Mouse (Mus musculus) heart, postnatal 0 days (tissue): ENCODE results near the gene Psmb10. TPM values are rescaled to one million over a fixed set of nuclear protein-coding genes. Genes with fewer than 3 reads are reported as not detected.

Experiments
- ATAC-seq: fragments of 200-750 bp; cut with Nextera tagmentation; 2 replicates; pipeline ENCODE4 v1.8.0; 2017; ENCODE audit warnings: low read depth, moderate number of reproducible peaks, moderate library complexity; ENCODE audit not compliant: insufficient read depth
- DNase-seq: peaks from one replicate; pipeline ENCODE4 v3.0.0-alpha.2; 2016; ENCODE audit warnings: low spot score
- H3K27ac ChIP-seq: fragments of 300-500 bp; sonication (generic); 2 replicates; pipeline ENCODE4 v1.5.1; 2014; ENCODE audit warnings: low read depth, mild to moderate bottlenecking
- H3K27me3 ChIP-seq: fragments of 300-500 bp; sonication (generic); 2 replicates; pipeline ENCODE4 v1.6.1; 2014; ENCODE audit warnings: low read length, mixed read lengths; ENCODE audit not compliant: control insufficient read depth, insufficient read depth
- H3K36me3 ChIP-seq: fragments of 300-500 bp; sonication (generic); replicated peaks from 2 replicates; pipeline ENCODE4 v1.6.1; 2014; ENCODE audit warnings: low read length, mixed read lengths; ENCODE audit not compliant: control insufficient read depth, insufficient read depth
- H3K4me1 ChIP-seq: fragments of 300-500 bp; sonication (generic); 2 replicates; pipeline ENCODE4 v1.6.1; 2014; ENCODE audit warnings: antibody characterized with exemption; ENCODE audit not compliant: control insufficient read depth, insufficient read depth
- H3K4me2 ChIP-seq: fragments of 300-500 bp; sonication (generic); 2 replicates; pipeline ENCODE4 v1.6.1; 2014; ENCODE audit warnings: low read depth, mild to moderate bottlenecking, low read length, moderate library complexity
- H3K4me3 ChIP-seq: fragments of 300-500 bp; sonication (generic); 2 replicates; pipeline ENCODE4 v1.5.1; 2014; ENCODE audit warnings: low read depth, low read length
- H3K9ac ChIP-seq: fragments of 300-500 bp; sonication (generic); replicated peaks from 2 replicates; pipeline ENCODE4 v1.6.1; 2014; ENCODE audit warnings: low read depth, low read length, mixed read lengths
- H3K9me3 ChIP-seq: fragments of 300-500 bp; sonication (generic); replicated peaks from 2 replicates; pipeline ENCODE4 v1.6.1; 2016; ENCODE audit warnings: low read length; ENCODE audit not compliant: control insufficient read depth
- CTCF ChIP-seq: IDR thresholded peaks from 2 replicates; pipeline ENCODE4 v1.5.1; 2016; ENCODE audit warnings: antibody characterized with exemption, control low read depth, low read depth
- EP300 ChIP-seq: IDR thresholded peaks from 2 replicates; pipeline ENCODE4 v1.6.1; 2016; ENCODE audit warnings: antibody characterized with exemption, low read depth
- WGBS: fragments of 180-500 bp; shearing (Covaris S2); extraction: QIAGEN DNeasy Blood & Tissue Kit; methylation state at CpG from one replicate; pipeline ENCODE4 v1.1.7; 2014; 5-methylcytosine and 5-hydroxymethylcytosine counted together
- microRNA-seq: library from miRNA; unstranded; fragments of <30 nt; microRNA quantifications from one replicate; pipeline ENCODE4, GENCODE M21; 2016
- polyA plus RNA-seq: library from polyadenylated mRNA; unstranded; fragments of >200 nt; fragmentation: Nextera tagmentation; extraction: Ambion mirVana; gene quantifications from 2 replicates; pipeline ENCODE4 v1.2.1, GENCODE M21; 2015
- total RNA-seq: library from RNA; depleted of rRNA; stranded (reverse); fragments of >200 nt; gene quantifications from 2 replicates; pipeline ENCODE4 v1.2.3, GENCODE M21; 2014; ENCODE audit warnings: low replicate concordance; rRNA removed

The Psmb10 gene
- total and polyA plus RNA-seq, 2 experiments from 2014 or later: 87.4 to 95.3 TPM

- no peak overlapping the region for H3K27ac ChIP-seq
- 97% methylated on average over 12 of the region's 12 CpGs for WGBS
Observed at GRCm38 (mm10) chr8:105889756-105890465, 48.3 kb downstream of the Psmb10 start.

More at GRCm38 (mm10) chr8:105889756-105890465, 48.3 kb downstream of the Psmb10 start:
- no peak for ATAC-seq
- Histone ChIP-seq H3K4me1 (no peaks in the 10 kb centered on the region), H3K4me2 (no peak overlapping the region), H3K9me3 (no peaks in the 10 kb centered on the region), H3K9ac (no peak overlapping the region), H3K27me3 (no peaks in the 10 kb centered on the region), H3K36me3 (peaks cover 79% of the 10 kb centered on the region), H3K4me3 (no peak overlapping the region)
- no peak for TF ChIP-seq CTCF
- no peak for TF ChIP-seq EP300
- no peak for DNase-seq

Small RNA genes lying within 50 kb of the gene (microRNA-seq; reads per million reads assigned to microRNA genes)
- not detected for gene Mir7074

Other genes starting within 250 kb of the Psmb10 start
- 8.7 and 12.8 TPM in 2 replicates for gene Acd, start 237.3 kb downstream of the Psmb10 start, total RNA-seq
- gene Acd, start 237.3 kb downstream of the Psmb10 start, polyA plus RNA-seq: 29.1 and 32.1 TPM in 2 replicates
- gene Pard6a, start 237.3 kb downstream of the Psmb10 start, total RNA-seq: 14.0 and 15.5 TPM in 2 replicates
- 16.7 and 18.5 TPM in 2 replicates for gene Pard6a, start 237.3 kb downstream of the Psmb10 start, polyA plus RNA-seq
- not detected in 2 replicates for gene 4933405L10Rik, start 230.8 kb downstream of the Psmb10 start, total RNA-seq
- not detected in 2 replicates for gene 4933405L10Rik, start 230.8 kb downstream of the Psmb10 start, polyA plus RNA-seq
- gene Enkd1, start 230.2 kb downstream of the Psmb10 start, total RNA-seq: 1.1 and 11.1 TPM in 2 replicates
- 4.0 and 5.9 TPM in 2 replicates for gene Enkd1, start 230.2 kb downstream of the Psmb10 start, polyA plus RNA-seq
- gene Gfod2, start 179.8 kb downstream of the Psmb10 start, total RNA-seq: 2.4 and 5.8 TPM in 2 replicates
- gene Gfod2, start 179.8 kb downstream of the Psmb10 start, polyA plus RNA-seq: 6.5 and 6.6 TPM in 2 replicates
- gene Ranbp10, start 111.1 kb downstream of the Psmb10 start, total RNA-seq: 8.7 and 10.5 TPM in 2 replicates
- 6.1 and 6.7 TPM in 2 replicates for gene Ranbp10, start 111.1 kb downstream of the Psmb10 start, polyA plus RNA-seq
- gene Tsnaxip1, start 110.7 kb downstream of the Psmb10 start, total RNA-seq: not detected in 2 replicates
- 0.30 TPM in 1 of 2 replicates, not detected in the other for gene Tsnaxip1, start 110.7 kb downstream of the Psmb10 start, polyA plus RNA-seq
- gene Cenpt, start 85.2 kb downstream of the Psmb10 start, total RNA-seq: 28.3 and 32.2 TPM in 2 replicates
- gene Cenpt, start 85.2 kb downstream of the Psmb10 start, polyA plus RNA-seq: 11.5 and 12.9 TPM in 2 replicates
- gene Thap11, start 83.3 kb downstream of the Psmb10 start, total RNA-seq: 59.5 and 81.1 TPM in 2 replicates
- 35.5 and 36.6 TPM in 2 replicates for gene Thap11, start 83.3 kb downstream of the Psmb10 start, polyA plus RNA-seq
- gene Nutf2, start 77.9 kb downstream of the Psmb10 start, total RNA-seq: 19.4 and 38.0 TPM in 2 replicates
- gene Nutf2, start 77.9 kb downstream of the Psmb10 start, polyA plus RNA-seq: 135 and 147 TPM in 2 replicates
- gene Edc4, start 57.6 kb downstream of the Psmb10 start, total RNA-seq: 44.3 and 44.9 TPM in 2 replicates
- gene Edc4, start 57.6 kb downstream of the Psmb10 start, polyA plus RNA-seq: 15.1 and 18.1 TPM in 2 replicates
- gene Nrn1l, start 44.9 kb downstream of the Psmb10 start, total RNA-seq: not detected in 2 replicates
- 0.94 and 1.3 TPM in 2 replicates for gene Nrn1l, start 44.9 kb downstream of the Psmb10 start, polyA plus RNA-seq
- 44.2 and 52.4 TPM in 2 replicates for gene Pskh1, start 38.0 kb downstream of the Psmb10 start, total RNA-seq
- gene Pskh1, start 38.0 kb downstream of the Psmb10 start, polyA plus RNA-seq: 15.4 and 15.6 TPM in 2 replicates
- not detected in 2 replicates for gene Ctrl, start 4.6 kb downstream of the Psmb10 start, total RNA-seq
- gene Ctrl, start 4.6 kb downstream of the Psmb10 start, polyA plus RNA-seq: 0.31 and 0.38 TPM in 2 replicates
- 0.93 TPM in 1 of 2 replicates, not detected in the other for gene Lcat, start 4.9 kb upstream of the Psmb10 start, total RNA-seq
- 0.51 and 0.56 TPM in 2 replicates for gene Lcat, start 4.9 kb upstream of the Psmb10 start, polyA plus RNA-seq
- gene Slc12a4, start 27.7 kb upstream of the Psmb10 start, total RNA-seq: 36.7 and 40.7 TPM in 2 replicates
- gene Slc12a4, start 27.7 kb upstream of the Psmb10 start, polyA plus RNA-seq: 32.8 and 34.9 TPM in 2 replicates
- not detected in 2 replicates for gene Dpep3, start 41.0 kb upstream of the Psmb10 start, total RNA-seq
- gene Dpep3, start 41.0 kb upstream of the Psmb10 start, polyA plus RNA-seq: not detected in 2 replicates
- gene Dus2, start 52.9 kb upstream of the Psmb10 start, total RNA-seq: 8.5 and 9.8 TPM in 2 replicates
- gene Dus2, start 52.9 kb upstream of the Psmb10 start, polyA plus RNA-seq: 8.6 and 9.0 TPM in 2 replicates
- gene Dpep2nb, start 67.5 kb upstream of the Psmb10 start, total RNA-seq: not detected in 2 replicates
- gene Dpep2nb, start 67.5 kb upstream of the Psmb10 start, polyA plus RNA-seq: 0.20 and 0.21 TPM in 2 replicates
- 25.8 and 35.4 TPM in 2 replicates for gene Ddx28, start 73.4 kb upstream of the Psmb10 start, total RNA-seq
- gene Ddx28, start 73.4 kb upstream of the Psmb10 start, polyA plus RNA-seq: 10.9 TPM in 2 replicates
- 26.6 and 28.3 TPM in 2 replicates for gene Nfatc3, start 120.4 kb upstream of the Psmb10 start, total RNA-seq
- gene Nfatc3, start 120.4 kb upstream of the Psmb10 start, polyA plus RNA-seq: 2.0 and 2.4 TPM in 2 replicates
- gene Esrp2, start 198.5 kb upstream of the Psmb10 start, total RNA-seq: 9.8 and 10.6 TPM in 2 replicates
- gene Esrp2, start 198.5 kb upstream of the Psmb10 start, polyA plus RNA-seq: 0.27 and 0.31 TPM in 2 replicates
- gene Pla2g15, start 212.0 kb upstream of the Psmb10 start, total RNA-seq: 4.5 and 4.7 TPM in 2 replicates
- 5.0 and 5.4 TPM in 2 replicates for gene Pla2g15, start 212.0 kb upstream of the Psmb10 start, polyA plus RNA-seq
- gene Slc7a6, start 230.4 kb upstream of the Psmb10 start, total RNA-seq: 15.6 and 18.6 TPM in 2 replicates
- gene Slc7a6, start 230.4 kb upstream of the Psmb10 start, polyA plus RNA-seq: 15.4 and 18.2 TPM in 2 replicates